Mouse (Mus musculus): ENCODE data around the gene Kpna2.
"Not testable (repeated sequence)": the region's sequence is repeated elsewhere in the genome, so short reads cannot be mapped to it uniquely, and the experiment has no call there.

Kpna2 gene

DNA sequence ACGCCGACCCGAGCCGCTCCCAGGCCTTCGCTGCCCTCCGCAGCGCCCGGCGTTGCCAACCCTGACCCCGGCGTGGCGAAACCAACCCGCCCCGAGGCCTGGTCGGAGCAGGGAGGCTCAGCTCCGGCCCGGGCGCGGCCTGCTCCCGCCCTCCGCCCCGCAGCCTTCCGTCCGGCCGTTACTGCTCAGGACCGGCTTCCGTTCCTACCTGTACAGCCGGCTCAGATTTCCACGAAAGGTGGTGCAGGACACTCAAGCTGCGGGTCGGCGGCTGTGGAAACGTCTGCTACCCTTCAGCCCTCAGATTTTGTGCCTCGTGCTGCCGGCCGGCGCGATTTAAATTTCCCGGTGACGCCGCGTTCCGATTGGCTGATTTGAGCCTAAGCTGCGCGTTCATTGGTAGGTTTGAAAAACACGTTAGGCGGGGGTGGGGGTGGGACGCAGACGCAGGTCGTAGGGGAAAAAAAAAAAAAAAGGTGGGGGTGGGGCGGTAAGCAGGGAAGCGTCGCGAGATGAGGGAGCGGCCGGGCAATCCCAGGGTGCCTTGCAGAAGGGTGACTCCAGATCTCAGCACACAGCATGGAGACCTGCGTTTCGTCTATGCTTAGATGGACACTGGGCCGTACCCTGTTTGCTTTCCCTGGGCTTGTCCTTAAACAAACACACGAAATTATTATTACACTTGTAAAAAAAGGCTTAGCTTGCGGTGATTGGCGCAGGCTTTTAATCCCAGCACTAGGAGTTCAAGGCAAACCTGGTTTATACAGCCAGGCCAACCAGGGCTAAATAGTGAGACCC lies at the start of gene Kpna2:
TSS of gene Kpna2 (minus strand) at position 391 of the 798 bp plus-strand sequence.
- peak; percentile 96 for DNase-seq (ENCODE audit: low read depth, low spot score)

DNA sequence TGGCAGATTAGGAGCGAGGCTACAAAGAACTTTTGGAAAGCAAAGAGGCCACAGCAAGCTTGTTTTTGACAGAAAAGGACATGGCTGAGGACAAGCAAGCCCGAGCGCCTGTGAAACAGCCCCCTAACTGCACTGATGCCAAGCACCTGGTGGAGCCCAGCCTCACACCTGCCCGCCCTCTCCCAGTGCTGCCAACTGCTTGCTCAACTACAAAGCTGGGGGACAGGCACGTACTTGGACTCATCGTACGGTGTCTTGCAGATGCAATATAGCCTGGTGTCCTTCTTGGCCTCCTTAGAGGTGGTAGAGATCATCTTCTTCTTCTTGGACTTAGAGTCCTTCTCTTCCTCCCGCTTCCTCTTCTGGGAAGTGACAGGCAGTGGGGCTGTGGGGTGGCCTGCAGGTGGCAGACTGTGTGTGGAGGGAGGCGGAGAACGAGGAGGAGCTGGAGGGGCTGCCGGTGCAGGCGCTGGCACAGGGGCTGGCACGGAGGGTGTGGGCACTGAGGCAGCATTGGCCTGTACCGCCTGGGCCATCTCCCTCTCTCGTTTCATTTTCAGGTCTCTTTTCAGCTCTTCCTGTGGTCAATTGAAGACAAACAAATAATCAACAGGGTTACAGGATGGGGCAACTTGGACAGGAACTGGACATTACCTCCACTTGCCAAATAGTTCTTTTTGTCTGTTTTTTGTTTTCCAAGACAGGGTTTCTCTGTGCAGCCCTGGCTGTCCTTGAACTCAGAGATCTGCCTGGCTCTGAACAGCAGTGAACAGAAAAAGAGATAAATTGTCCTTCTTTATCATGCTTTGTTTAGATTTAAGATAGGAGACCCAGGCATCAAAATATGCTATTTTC lies 47.7 kb upstream of the Kpna2 start:
- no peak for DNase-seq (ENCODE audit: low read depth, low spot score)

DNA sequence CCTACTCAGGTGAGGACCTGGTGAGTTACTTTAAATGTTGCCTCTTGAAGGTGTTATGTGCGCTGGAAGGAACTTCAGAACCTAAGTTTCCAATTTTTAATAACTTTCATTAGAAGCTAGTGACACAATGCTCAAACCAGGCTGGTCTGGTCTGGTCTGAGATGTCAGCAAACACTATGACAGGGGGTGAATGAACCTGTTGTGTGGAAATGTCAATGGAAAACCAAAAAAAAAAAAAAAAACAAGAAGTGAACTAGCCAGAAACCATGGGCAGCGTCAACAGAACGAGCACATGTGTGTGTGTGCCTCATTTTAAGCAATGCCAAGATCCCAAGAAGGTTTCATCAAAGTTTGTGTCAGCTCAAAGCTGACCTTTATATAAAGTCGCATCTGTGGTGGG lies 46.2 kb upstream of the Kpna2 start:
- no peak for DNase-seq (ENCODE audit: low read depth, low spot score)

DNA sequence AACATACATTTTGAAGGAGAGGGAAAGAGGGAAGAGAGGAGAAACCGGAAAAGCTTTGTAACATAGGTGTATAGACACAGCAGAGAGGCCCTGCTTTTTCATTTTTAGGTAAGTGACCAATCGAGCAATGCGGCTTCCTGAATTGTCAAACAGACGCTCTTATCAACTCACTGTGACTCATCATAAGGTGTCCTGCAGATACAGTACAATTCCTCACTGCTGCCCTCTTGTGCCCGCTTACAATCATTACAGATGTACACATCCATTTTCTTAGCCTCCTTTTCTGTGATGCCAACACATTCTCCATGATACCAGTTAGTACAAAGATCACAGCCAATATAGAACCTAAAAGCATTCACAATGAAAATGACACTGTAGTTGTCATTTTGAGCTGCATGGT lies 45.0 kb upstream of the Kpna2 start:
- DNase-seq (ENCODE audit: low read depth, low spot score), result peak; percentile 76

DNA sequence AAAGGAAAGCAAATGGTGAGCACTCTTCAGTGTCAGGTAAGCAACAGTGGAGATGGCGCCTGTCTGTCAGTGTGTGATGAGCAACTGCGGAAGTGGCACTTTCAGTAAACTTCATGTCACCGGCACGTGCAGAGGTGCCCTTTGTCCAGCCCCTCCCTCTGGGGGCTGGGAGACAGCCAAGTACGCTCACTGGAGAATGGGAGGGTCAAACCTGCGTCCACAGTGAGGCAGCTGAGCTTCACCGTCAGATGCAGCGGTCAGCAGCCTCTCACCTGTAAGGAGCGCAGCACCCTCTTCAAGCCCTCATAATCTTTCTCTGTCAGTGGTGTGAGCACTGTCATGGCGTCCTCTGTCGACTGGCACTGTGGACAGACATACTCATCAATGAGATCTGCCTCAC lies 44.0 kb upstream of the Kpna2 start:
- no peak for DNase-seq (ENCODE audit: low read depth, low spot score)

DNA sequence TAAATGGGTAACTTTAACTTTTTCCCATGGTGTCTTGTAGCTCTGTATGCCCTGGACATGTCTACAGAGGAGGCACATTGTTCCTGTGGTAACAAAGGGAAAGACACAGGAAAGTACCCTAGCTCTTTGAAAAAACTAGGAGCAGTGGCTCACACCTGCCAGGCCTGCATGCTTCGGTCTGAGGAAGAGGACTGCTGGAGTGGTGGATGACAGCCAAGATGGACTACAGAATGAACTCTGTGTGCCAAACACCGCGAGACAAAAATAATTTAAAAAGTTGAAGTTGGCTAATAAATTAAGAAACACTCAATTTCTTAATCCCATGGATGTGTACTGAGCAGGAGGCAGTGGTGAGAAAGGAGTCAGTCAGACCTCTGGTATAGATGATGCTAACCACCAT lies 42.1 kb upstream of the Kpna2 start:
- no peak for DNase-seq (ENCODE audit: low read depth, low spot score)

DNA sequence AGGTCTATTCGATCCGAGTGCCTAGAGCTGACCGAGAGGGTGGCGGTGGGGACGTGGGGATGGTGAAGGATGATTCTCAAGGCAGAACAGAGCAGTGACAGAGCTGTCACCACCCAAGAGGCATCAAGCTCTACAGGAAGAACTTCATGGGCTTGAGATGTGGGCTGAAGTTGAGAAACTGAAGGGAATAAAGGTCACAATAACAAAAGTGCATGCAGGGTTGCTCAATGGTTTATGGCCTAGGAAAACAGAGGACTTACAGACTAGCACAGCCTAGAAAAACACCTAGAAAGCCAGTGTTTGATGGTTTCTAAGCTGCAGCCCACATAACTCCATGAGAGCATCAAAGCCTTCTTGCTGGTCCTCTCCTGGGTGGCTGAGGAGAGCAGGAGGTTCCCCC lies 40.1 kb upstream of the Kpna2 start:
- no peak for DNase-seq (ENCODE audit: low read depth, low spot score)

DNA sequence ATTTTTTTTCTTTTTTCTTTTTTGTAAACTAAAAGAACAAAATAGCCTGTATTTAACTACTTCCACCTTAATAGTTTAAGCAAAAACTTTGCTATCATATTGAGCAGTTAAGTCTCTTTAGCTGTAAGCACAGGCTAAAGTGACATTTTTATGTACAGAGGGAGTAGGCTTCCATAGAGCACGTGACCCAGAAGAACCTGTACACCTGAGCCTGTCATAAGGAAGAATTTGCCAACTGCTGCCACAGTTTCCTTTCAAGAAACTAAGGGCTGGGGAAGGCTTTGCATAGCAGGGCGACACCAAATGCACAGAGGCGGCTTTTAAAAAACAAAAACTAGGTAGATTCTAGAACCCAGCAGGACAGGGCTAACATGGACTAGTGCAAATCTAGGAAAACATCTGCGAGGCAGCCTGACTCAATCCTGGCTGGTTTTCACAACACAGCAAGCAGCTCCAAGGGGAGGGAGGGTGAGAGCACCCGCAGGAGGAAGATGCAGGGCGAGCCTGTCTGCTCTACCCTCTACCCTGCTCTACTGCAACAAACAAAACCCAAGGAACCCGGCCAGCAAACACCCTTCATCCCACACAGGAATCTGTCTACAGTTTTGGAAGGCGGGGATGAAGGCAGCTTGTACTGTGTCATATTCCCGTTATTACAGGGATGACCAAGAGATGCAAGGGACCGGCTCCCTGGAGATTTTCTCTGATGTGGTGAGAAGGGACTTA lies 34.9 kb upstream of the Kpna2 start:
- DNase-seq (ENCODE audit: low read depth, low spot score), result no peak

DNA sequence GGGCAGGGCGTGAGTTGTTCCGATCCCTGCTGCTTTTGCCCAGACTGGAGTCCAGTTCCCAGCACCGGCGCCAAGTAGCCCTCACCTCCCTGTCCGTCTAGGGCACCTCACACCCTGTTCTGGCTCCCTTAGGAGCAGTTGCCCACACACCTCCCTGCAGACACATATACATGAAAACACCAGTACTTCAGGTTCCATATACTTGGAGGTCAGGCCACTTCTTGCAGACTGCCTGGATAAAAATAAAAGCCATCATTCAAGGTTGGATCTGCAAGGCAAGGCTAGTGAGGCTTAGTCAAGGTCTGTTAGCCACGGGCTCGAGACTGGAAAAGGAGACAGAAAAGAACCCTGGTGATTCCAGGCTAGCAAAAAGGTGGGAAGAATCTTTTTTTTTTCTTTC lies 32.3 kb upstream of the Kpna2 start:
- DNase-seq (ENCODE audit: low read depth, low spot score), result no peak

DNA sequence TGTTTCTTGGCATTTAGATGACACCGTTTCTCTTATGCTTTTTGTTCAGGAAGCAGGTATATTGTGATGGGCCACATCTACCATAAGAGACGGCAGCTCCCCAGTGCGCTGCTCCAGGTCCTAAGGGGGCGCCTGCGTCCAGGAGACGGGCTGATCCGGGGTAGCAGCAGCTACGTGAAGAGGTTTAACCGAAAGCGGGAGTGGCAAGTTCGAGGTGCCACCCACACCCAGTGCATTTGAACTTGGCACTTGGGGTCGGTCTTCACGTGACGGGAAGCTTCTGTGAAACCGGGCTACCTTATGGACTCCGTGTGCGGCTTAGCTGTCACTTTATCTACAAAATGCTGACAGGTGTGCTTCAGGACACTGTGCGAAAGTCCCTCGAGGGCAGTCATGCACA lies 30.2 kb upstream of the Kpna2 start:
- DNase-seq (ENCODE audit: low read depth, low spot score), result peak; percentile 44

DNA sequence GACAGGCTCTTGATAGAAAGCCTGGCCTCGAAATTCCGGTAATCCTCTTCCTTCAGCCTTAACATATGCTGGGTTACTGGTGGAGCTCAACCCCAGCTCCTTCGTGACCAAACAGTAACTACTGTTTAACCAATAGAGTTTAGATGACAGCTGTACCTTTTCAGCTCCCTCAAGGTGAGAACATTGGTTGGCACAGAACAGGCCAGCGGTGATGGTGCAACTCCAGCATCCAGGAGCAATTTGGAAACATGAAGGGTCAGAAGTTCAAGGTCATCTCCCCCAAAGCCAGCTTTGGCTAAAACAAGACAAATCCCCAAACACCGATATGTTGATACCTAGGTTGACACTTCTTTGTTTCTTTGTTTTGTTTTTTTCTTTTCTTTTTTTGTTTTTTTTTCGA lies 29.4 kb upstream of the Kpna2 start:
- DNase-seq (ENCODE audit: low read depth, low spot score), result no peak

DNA sequence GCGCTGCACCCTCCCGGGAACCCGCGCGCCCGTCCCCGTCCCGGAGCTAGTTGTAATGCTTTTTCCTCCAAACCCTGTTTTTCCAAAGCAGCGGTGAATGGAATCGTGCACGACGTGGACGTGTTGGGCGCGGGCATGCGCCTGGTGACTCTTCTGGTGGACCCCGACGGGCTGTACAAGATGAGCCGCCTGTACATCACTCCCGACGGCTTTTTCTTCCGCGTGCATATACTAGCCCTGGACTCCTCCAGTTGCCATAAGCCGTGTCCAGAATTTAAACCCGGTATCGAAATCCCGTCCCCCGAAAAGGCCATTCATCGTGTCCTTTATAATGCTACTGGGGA lies 28.9 kb upstream of the Kpna2 start:
- DNase-seq (ENCODE audit: low read depth, low spot score), result no peak

DNA sequence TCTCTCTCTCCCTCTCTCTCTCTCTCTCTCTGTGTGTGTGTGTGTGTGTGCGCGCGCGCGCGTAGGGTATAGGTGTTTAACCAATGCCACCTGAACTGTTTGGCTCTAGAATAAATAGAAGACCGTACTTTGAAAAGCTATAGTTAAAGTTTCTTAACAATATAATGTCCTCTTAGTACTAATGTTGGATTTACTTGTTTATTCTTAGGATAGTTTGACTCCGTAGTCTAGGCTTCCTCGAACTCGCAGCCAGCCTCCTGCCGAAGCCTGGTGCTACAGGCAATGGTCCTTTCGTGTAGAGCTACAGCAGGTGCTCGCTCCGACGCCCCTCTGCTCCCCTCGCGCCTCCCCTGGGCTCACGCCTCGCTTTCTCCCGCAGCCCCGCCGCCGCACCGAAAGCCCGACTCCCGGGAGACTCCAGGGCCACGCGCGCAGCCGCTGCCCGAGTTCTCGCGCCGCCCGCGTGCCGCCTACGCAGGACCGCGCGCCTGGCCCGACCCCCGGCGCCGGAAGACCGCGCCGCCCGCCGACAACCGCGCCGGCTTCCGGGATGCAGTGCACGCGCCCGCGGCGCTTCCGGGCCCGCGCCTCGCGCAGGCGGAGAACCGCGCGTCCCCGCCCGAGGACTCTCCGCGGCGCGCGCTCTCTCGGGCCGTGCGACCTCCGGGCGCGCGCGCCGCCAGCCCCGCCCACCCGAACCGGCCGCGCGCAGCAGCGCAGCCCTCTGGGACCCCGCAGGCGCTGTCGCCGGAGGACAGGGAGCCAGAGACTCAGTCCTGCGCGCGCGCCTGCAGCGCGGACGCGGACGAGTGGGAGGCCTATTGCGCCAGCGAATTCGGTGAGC lies 28.3 kb upstream of the Kpna2 start:
- peak; percentile 94 for DNase-seq (ENCODE audit: low read depth, low spot score)

DNA sequence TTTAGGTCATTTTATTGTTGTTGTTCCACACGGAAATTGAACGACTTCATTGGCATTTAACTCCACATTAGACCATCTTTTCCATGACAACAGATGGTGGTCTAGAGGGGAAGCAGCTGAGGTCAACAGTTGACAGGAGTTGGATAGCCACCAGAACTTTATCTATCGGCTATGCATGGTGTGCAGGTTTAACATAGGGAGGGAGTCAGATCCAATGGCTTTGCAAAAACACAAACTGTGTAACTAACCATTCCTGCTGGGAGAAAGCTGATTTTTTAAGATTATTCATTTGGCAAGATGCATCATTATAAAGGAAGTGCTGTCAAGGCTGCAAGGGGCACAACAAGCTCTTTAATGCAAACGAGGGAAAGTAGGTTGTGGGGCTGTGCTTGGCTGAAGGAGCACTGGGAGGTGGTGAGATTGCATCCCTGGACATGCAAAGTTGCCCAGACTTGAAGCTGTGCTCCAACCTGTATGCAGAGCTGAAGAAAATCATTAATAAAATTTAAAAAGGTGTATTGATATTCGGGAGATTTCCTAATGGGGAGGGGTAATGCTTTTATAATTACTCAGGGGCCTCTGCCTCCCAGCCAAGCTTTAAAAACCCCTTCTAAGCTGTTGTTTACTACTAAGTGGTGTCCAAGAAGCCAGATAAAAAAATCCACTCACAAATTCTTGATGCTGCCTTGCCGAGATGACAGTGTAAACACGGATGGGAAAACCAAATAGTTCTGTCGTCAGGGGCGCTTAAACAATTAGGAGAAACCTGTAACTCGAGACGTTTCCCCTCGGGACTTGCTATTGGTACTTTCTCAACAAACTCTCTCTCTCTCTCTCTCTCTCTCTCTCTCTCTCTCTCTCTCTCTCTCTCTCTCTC lies 27.5 kb upstream of the Kpna2 start:
- DNase-seq (ENCODE audit: low read depth, low spot score), result no peak

DNA sequence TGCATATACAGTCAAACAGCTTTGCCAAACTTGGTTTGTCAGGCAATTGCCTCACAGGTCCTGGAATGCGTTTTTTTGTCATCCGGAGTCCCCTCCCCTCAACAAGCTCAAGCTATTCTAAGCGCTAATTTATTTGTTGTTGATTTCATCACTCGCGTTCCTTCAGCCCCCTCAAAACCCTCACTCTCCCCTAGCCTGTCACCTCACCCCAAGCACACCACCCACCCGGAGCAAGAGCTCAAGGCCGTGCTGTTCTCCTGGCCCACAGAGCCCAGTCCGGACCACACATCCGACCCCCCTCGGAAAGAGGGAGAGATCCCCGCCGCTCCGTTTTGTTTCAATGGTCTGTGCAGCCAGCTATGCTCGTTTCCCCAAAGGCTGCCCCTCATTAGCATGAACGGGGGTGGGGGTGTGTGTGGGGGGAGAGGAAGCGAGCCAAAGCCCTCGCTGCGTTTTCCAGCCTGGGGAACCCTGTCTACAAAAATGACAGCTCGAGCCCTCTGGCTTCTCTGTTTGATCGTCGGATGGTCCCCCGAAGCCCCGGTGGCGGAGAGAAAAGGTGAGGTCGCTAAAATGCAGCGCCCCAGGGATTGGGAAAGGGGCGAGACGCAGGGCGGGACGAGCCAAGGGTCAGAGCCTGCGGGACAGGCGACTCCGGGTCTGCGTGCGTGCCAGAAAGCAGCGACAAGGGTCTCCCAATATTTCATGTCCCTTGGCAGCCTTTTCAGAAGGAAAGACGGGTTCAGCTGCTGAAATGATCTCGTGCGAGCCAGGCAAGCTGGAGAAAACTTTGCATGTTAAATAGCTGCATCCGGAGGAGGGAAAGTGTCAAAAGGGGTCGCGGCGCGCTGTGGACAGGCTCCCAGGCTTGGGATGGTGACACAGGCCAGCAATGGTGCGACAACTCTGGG lies 26.3 kb upstream of the Kpna2 start, which contains the start of gene 1810010H24Rik:
TSS of gene 1810010H24Rik (plus strand) at position 271 of the 911 bp plus-strand sequence.
- peak; percentile 37 for DNase-seq (ENCODE audit: low read depth, low spot score)

DNA sequence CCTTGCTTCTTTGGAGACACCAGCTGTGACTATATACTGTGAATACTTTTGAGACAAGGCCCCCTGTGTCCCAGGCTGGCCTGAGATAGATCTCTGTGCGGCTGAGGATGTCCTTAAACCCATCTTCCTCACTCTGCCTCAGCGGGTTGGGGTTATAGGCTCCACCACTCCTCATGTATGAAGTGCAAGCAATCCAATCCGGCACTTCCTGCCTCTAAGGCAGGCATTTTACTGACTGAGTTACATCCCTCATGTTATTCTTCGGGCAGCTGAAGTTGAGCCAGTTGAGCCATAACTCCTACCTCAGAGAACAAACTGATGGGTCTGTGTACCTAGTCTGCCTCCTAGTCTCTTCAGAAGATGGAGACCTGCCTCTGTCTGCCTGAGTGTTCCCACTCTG lies 25.1 kb upstream of the Kpna2 start:
- DNase-seq (ENCODE audit: low read depth, low spot score), result no peak

DNA sequence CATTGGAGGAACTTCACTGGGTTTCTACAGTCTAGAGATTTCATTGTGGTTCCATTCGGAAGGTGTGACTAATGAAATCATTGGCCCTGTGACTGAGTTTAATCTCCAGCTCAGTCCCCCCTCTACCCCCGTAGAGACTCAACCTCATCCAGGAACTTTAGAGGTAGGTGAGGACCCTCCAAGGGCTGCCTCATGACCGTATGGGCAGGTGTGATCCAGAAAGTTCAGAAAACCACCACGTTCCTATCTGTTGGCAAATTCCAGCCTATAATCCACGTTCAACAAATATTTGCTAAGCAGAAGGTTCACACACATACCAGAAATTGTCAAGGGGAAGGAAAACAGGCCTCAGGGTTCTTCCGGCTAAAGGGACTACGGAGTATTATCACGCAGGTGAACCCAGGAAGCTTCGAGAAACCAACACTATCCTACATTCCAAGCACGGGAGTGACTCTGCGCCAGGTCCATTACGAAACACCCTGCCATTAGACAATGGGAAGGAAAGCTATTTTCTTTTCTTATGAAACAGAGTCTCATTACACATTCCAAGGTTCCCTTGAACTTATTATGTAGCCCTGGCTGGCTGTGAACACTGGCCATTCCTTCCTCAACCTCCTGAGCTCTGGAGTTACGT lies 22.8 kb upstream of the Kpna2 start:
- no peak for DNase-seq (ENCODE audit: low read depth, low spot score)

DNA sequence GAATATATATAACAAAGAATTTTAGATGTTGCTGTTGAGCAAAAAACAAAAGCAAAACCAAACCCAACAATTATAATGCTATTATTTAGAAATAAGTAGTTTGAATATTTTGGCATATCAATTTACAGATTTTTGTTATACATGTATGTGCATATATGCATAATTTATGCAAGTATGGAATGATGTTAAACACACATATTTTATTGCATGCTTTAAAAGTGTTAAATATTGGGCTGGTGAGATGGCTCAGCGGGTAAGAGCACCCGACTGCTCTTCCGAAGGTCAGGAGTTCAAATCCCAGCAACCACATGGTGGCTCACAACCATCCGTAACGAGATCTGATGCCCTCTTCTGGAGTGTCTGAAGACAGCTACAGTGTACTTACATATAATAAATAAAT lies 20.4 kb upstream of the Kpna2 start:
- not testable (repeated sequence) for DNase-seq (ENCODE audit: low read depth, low spot score)

DNA sequence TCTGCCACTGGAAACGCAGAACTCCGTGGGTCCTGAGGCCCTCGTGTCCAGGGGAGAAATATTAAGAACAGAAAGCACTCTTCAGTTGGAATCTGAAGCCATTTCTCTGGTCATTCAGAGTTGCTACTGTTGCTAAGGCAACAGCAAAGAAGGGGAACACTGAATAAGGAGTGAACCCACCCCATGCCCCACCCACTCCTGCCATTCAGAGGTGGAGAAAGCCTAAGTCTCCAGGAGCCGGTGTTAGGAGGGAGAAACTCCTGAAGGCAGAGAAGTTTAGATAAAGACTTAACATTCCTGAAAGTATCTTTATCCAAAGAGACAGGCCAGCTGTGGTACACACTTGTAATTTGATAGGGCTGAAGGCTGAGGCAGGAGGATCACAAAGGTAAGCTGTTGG lies 20.0 kb upstream of the Kpna2 start:
- no peak for DNase-seq (ENCODE audit: low read depth, low spot score)
